Mouse (Mus musculus): ENCODE data around the gene Axin2. TPM values are rescaled to one million over a fixed set of nuclear protein-coding genes. Genes with fewer than 3 reads are reported as not detected.
"Not testable (repeated sequence)": the region's sequence is repeated elsewhere in the genome, so short reads cannot be mapped to it uniquely, and the experiment has no call there.

Axin2 gene
- 3.9 and 7.0 TPM in 2 replicates for polyA plus RNA-seq (2014; fragmentation: Nextera tagmentation; extraction: Ambion mirVana)

- H3K36me3 ChIP-seq (ENCODE audit: control insufficient read depth, insufficient read depth, low read length): no peaks in the 10 kb centered on the region; the same call in 1 of the 2 replicates
- ATAC-seq (ENCODE audit: insufficient number of reproducible peaks, insufficient read depth, low FRiP score, low read depth): peak; percentile 93
- no peaks in the 10 kb centered on the region for H3K9me3 ChIP-seq (ENCODE audit: control insufficient read depth, low read depth, low read length)
- peaks cover 20% of the 10 kb centered on the region for H3K4me1 ChIP-seq (ENCODE audit: control insufficient read depth, insufficient read depth, low read length)
- peak within 1 kb of the TSS; percentile 87 for H3K4me2 ChIP-seq (replicated peaks; ENCODE audit: low read depth, low read length)
- no peaks in the 10 kb centered on the region for H3K27me3 ChIP-seq (ENCODE audit: control insufficient read depth, insufficient read depth, low read length)
- under 1% methylated on average over 53 of the region's 53 CpGs for WGBS
- H3K4me3 ChIP-seq (ENCODE audit: low read depth, low read length): peak within 1 kb of the TSS; percentile 72
- H3K27ac ChIP-seq (ENCODE audit: low read length): peak within 1 kb of the TSS; percentile 100
- H3K9ac ChIP-seq (replicated peaks; ENCODE audit: low read depth, low read length): peak within 1 kb of the TSS; percentile 82
Observed at GRCm38 (mm10) chr11:108920158-108920635, at the start of gene Axin2. Axin2 (plus strand) TSS chr11:108920349.

- H3K27me3 ChIP-seq (ENCODE audit: control insufficient read depth, insufficient read depth, low read length); H3K4me2 ChIP-seq (replicated peaks; ENCODE audit: low read depth, low read length); H3K9me3 ChIP-seq (ENCODE audit: control insufficient read depth, low read depth, low read length); H3K36me3 ChIP-seq (ENCODE audit: control insufficient read depth, insufficient read depth, low read length); H3K9ac ChIP-seq (replicated peaks; ENCODE audit: low read depth, low read length); H3K4me3 ChIP-seq (ENCODE audit: low read depth, low read length); H3K27ac ChIP-seq (ENCODE audit: low read length); H3K4me1 ChIP-seq (ENCODE audit: control insufficient read depth, insufficient read depth, low read length); ATAC-seq (ENCODE audit: insufficient number of reproducible peaks, insufficient read depth, low FRiP score, low read depth): not testable (repeated sequence)
- WGBS: 93% methylated on average over 1 of the region's 1 CpGs
Observed at GRCm38 (mm10) chr11:108871284-108871683, 48.9 kb upstream of the Axin2 start.

DNA sequence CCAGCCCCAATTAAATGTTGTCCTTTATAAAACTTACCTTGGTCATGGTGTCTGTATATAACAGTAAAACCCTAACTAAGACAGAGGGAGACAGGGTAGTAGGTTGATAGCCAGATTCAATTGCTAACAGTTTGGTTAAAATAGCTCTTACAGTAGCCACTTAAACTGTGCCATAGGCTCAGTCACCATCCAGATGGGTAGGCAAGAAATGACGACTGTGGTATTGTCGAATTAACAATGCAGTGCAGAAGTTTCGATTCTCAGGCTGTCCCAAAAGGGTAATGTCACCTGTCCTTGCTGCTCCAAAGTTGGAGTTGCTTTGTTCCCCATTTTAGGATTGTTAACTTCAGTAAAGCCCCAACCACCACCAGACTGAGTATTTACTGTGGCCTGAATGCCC is 48.4 kb upstream of the Axin2 start:
- ATAC-seq (ENCODE audit: insufficient number of reproducible peaks, insufficient read depth, low FRiP score, low read depth): no peak
- Histone ChIP-seq H3K36me3 (ENCODE audit: control insufficient read depth, insufficient read depth, low read length) (no peaks in the 10 kb centered on the region), H3K9me3 (ENCODE audit: control insufficient read depth, low read depth, low read length) (no peaks in the 10 kb centered on the region), H3K4me1 (ENCODE audit: control insufficient read depth, insufficient read depth, low read length) (no peaks in the 10 kb centered on the region), H3K4me3 (ENCODE audit: low read depth, low read length) (no peak overlapping the region), H3K4me2 (replicated peaks; ENCODE audit: low read depth, low read length) (no peak overlapping the region), H3K27ac (ENCODE audit: low read length) (no peak overlapping the region), H3K27me3 (ENCODE audit: control insufficient read depth, insufficient read depth, low read length) (no peaks in the 10 kb centered on the region), H3K9ac (replicated peaks; ENCODE audit: low read depth, low read length) (no peak overlapping the region)
- WGBS: 91% methylated on average over 3 of the region's 3 CpGs

GRCm38 (mm10) chr11:108876633-108877205 is 43.4 kb upstream of the Axin2 start:
- Histone ChIP-seq H3K27me3 (ENCODE audit: control insufficient read depth, insufficient read depth, low read length) (no peaks in the 10 kb centered on the region), H3K27ac (ENCODE audit: low read length) (no peak overlapping the region), H3K4me1 (ENCODE audit: control insufficient read depth, insufficient read depth, low read length) (no peaks in the 10 kb centered on the region), H3K4me2 (replicated peaks; ENCODE audit: low read depth, low read length) (no peak overlapping the region), H3K4me3 (ENCODE audit: low read depth, low read length) (no peak overlapping the region), H3K9me3 (ENCODE audit: control insufficient read depth, low read depth, low read length) (no peaks in the 10 kb centered on the region), H3K36me3 (ENCODE audit: control insufficient read depth, insufficient read depth, low read length) (no peaks in the 10 kb centered on the region), H3K9ac (replicated peaks; ENCODE audit: low read depth, low read length) (no peak overlapping the region)
- no peak for ATAC-seq (ENCODE audit: insufficient number of reproducible peaks, insufficient read depth, low FRiP score, low read depth)
- WGBS: 29% methylated on average over 7 of the region's 7 CpGs

DNA sequence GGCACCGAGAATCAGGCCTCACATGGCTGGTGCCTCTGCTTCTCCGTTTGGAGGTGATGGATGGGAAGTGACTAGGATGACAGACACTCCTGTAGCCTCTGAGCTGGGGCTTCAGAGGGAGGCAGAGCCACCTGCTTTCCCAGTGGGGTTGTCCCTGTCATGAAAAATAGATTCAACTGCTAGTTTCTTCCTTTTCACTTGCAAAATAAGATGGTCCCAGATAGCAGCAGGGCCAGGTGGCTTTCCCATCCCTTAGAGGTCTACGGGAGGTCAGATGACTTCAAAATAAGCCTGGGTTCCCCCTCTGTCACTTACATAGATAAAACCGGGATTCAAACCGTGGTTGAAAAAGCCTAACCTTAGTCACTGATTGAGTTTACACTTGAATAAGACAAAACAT is 42.6 kb upstream of the Axin2 start:
- no peaks in the 10 kb centered on the region for H3K27me3 ChIP-seq (ENCODE audit: control insufficient read depth, insufficient read depth, low read length)
- H3K27ac ChIP-seq (ENCODE audit: low read length): no peak overlapping the region
- H3K36me3 ChIP-seq (ENCODE audit: control insufficient read depth, insufficient read depth, low read length): no peaks in the 10 kb centered on the region
- ATAC-seq (ENCODE audit: insufficient number of reproducible peaks, insufficient read depth, low FRiP score, low read depth): no peak
- 61% methylated on average over 5 of the region's 5 CpGs for WGBS
- H3K9me3 ChIP-seq (ENCODE audit: control insufficient read depth, low read depth, low read length): no peaks in the 10 kb centered on the region
- H3K4me1 ChIP-seq (ENCODE audit: control insufficient read depth, insufficient read depth, low read length): no peaks in the 10 kb centered on the region
- no peak overlapping the region for H3K4me2 ChIP-seq (replicated peaks; ENCODE audit: low read depth, low read length)
- no peak overlapping the region for H3K9ac ChIP-seq (replicated peaks; ENCODE audit: low read depth, low read length)
- H3K4me3 ChIP-seq (ENCODE audit: low read depth, low read length): no peak overlapping the region

DNA sequence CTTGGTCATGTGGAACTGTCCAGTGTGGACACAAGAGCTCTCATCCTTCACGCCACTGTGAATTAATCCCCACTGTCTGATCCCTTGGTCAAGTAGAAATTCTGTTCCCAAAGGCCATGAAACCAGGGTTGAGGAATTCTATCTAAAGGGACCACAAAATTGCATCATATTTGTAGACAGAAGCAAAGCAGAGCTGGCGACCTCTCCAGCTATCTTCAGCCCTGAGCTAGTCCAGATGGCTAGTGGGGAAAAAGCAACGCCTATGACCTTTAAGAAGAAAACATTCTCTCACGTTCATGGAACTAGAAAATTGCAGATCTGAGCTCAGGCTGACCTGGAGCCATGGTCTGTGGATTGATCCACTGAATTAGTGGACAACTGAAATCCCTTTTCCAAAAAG is 39.6 kb upstream of the Axin2 start:
- no peak overlapping the region for H3K4me2 ChIP-seq (replicated peaks; ENCODE audit: low read depth, low read length)
- 79% methylated on average over 4 of the region's 4 CpGs for WGBS
- H3K4me1 ChIP-seq (ENCODE audit: control insufficient read depth, insufficient read depth, low read length): no peaks in the 10 kb centered on the region
- no peak overlapping the region for H3K27ac ChIP-seq (ENCODE audit: low read length)
- no peak overlapping the region for H3K4me3 ChIP-seq (ENCODE audit: low read depth, low read length)
- no peaks in the 10 kb centered on the region for H3K36me3 ChIP-seq (ENCODE audit: control insufficient read depth, insufficient read depth, low read length)
- no peak for ATAC-seq (ENCODE audit: insufficient number of reproducible peaks, insufficient read depth, low FRiP score, low read depth)
- no peaks in the 10 kb centered on the region for H3K27me3 ChIP-seq (ENCODE audit: control insufficient read depth, insufficient read depth, low read length)
- H3K9me3 ChIP-seq (ENCODE audit: control insufficient read depth, low read depth, low read length): no peaks in the 10 kb centered on the region
- H3K9ac ChIP-seq (replicated peaks; ENCODE audit: low read depth, low read length): no peak overlapping the region

GRCm38 (mm10) chr11:108881662-108882061 is 38.5 kb upstream of the Axin2 start:
- H3K4me2 ChIP-seq (replicated peaks; ENCODE audit: low read depth, low read length): no peak overlapping the region
- no peak for ATAC-seq (ENCODE audit: insufficient number of reproducible peaks, insufficient read depth, low FRiP score, low read depth)
- no peak overlapping the region for H3K9ac ChIP-seq (replicated peaks; ENCODE audit: low read depth, low read length)
- H3K9me3 ChIP-seq (ENCODE audit: control insufficient read depth, low read depth, low read length): no peaks in the 10 kb centered on the region
- no peaks in the 10 kb centered on the region for H3K4me1 ChIP-seq (ENCODE audit: control insufficient read depth, insufficient read depth, low read length)
- 87% methylated on average over 5 of the region's 5 CpGs for WGBS
- H3K27ac ChIP-seq (ENCODE audit: low read length): no peak overlapping the region
- no peaks in the 10 kb centered on the region for H3K27me3 ChIP-seq (ENCODE audit: control insufficient read depth, insufficient read depth, low read length)
- H3K4me3 ChIP-seq (ENCODE audit: low read depth, low read length): no peak overlapping the region
- no peaks in the 10 kb centered on the region for H3K36me3 ChIP-seq (ENCODE audit: control insufficient read depth, insufficient read depth, low read length)

- H3K4me1 ChIP-seq (ENCODE audit: control insufficient read depth, insufficient read depth, low read length): no peaks in the 10 kb centered on the region
- WGBS: 54% methylated on average over 19 of the region's 19 CpGs
- no peak for ATAC-seq (ENCODE audit: insufficient number of reproducible peaks, insufficient read depth, low FRiP score, low read depth)
Observed at GRCm38 (mm10) chr11:108885276-108885896, 34.8 kb upstream of the Axin2 start.

More at GRCm38 (mm10) chr11:108885276-108885896, 34.8 kb upstream of the Axin2 start:
- H3K27me3 ChIP-seq (ENCODE audit: control insufficient read depth, insufficient read depth, low read length): no peaks in the 10 kb centered on the region
- H3K27ac ChIP-seq (ENCODE audit: low read length): no peak overlapping the region
- H3K9ac ChIP-seq (replicated peaks; ENCODE audit: low read depth, low read length): no peak overlapping the region
- H3K4me3 ChIP-seq (ENCODE audit: low read depth, low read length): no peak overlapping the region
- no peak overlapping the region for H3K4me2 ChIP-seq (replicated peaks; ENCODE audit: low read depth, low read length)
- H3K9me3 ChIP-seq (ENCODE audit: control insufficient read depth, low read depth, low read length): no peaks in the 10 kb centered on the region
- H3K36me3 ChIP-seq (ENCODE audit: control insufficient read depth, insufficient read depth, low read length): no peaks in the 10 kb centered on the region

Data from stomach, embryonic 14.5 days (tissue).